Mouse (Mus musculus): ENCODE data around the gene Trp53i13. TPM values are rescaled to one million over a fixed set of nuclear protein-coding genes. Genes with fewer than 3 reads are reported as not detected.
A peak's percentile ranks its signal among the peaks of the same experiment; 100 is the strongest.
"Not testable (repeated sequence)": the region's sequence is repeated elsewhere in the genome, so short reads cannot be mapped to it uniquely, and the experiment has no call there.

The Trp53i13 gene
- polyA plus RNA-seq (2015; fragmentation: Nextera tagmentation; extraction: Ambion mirVana) = 5.2 TPM in 2 replicates

GRCm38 (mm10) chr11:77515637-77516552 is at the start of gene Trp53i13:
TSS of gene Trp53i13 (minus strand) at chr11:77515980.
- Histone ChIP-seq H3K4me2 (peak within 1 kb of the TSS; percentile 98), H3K9me3 (replicated peaks) (no peaks in the 10 kb centered on the region), H3K36me3 (replicated peaks) (no peaks in the 10 kb centered on the region), H3K4me1 (replicated peaks) (peaks cover 70% of the 10 kb centered on the region), H3K27me3 (peaks cover 63% of the 10 kb centered on the region), H3K27ac (replicated peaks) (peak within 1 kb of the TSS; percentile 48), H3K4me3 (replicated peaks) (peak within 1 kb of the TSS; percentile 75), H3K9ac (peak within 1 kb of the TSS; percentile 51)
- no peak for ATAC-seq (ENCODE audit: insufficient read depth)
- WGBS (ENCODE audit: insufficient replicate concordance) = 9% methylated on average over 39 of the region's 39 CpGs

- Histone ChIP-seq H3K9me3 (replicated peaks) (no peaks in the 10 kb centered on the region), H3K4me1 (replicated peaks) (no peaks in the 10 kb centered on the region), H3K36me3 (replicated peaks) (peaks cover 82% of the 10 kb centered on the region), H3K27ac (replicated peaks) (no peak overlapping the region), H3K4me2 (no peak overlapping the region), H3K4me3 (replicated peaks) (no peak overlapping the region), H3K9ac (no peak overlapping the region), H3K27me3 (no peaks in the 10 kb centered on the region)
- WGBS (ENCODE audit: insufficient replicate concordance) = 85% methylated on average over 7 of the region's 7 CpGs
- ATAC-seq (ENCODE audit: insufficient read depth) = no peak
These were observed 29.5 kb upstream of the Trp53i13 start for GRCm38 (mm10) chr11:77545261-77545660.

DNA sequence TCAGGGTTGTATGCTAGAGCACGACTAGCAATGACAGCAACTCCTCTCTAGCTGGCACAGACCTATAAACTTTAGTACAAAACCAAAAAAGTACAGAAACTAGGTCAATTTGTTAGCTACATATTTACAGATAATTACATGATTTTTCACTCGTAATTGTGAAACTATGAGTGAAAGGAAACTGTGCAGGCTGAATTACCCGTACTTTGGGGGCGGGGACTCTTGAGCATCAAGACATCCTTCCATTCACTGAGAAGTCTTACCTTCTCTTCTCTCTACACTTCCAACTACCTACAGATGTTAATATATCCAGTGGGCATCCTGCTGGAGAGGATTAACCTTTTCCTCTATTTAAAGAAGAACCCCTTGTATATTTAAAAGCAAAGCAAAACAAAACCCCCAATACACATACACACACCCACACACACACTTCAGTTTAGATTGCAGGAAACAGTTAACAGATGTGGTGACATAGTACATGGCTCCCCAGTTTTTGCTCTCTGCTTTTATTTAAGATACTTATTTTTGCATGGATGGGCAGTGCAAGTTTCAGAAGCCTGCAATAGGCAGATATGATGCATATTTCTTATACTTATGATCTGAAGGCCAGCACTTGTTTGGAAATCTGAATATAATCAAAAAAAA is 16.5 kb upstream of the Trp53i13 start:
- ATAC-seq (ENCODE audit: insufficient read depth) = no peak
- Histone ChIP-seq H3K4me3 (replicated peaks) (no peak overlapping the region), H3K9ac (no peak overlapping the region), H3K36me3 (replicated peaks) (peaks cover 19% of the 10 kb centered on the region), H3K4me1 (replicated peaks) (no peaks in the 10 kb centered on the region), H3K4me2 (no peak overlapping the region), H3K9me3 (replicated peaks) (no peaks in the 10 kb centered on the region), H3K27me3 (no peaks in the 10 kb centered on the region), H3K27ac (replicated peaks) (no peak overlapping the region)
- 76% methylated on average over 4 of the region's 4 CpGs for WGBS (ENCODE audit: insufficient replicate concordance)

- WGBS (ENCODE audit: insufficient replicate concordance) = 41% methylated on average over 2 of the region's 2 CpGs
- 0 out of 2 replicates have a peak, but pooled peaks cover 7% of the 10 kb centered on the region for H3K36me3 ChIP-seq (replicated peaks)
- H3K27ac ChIP-seq (replicated peaks) = no peak overlapping the region
- H3K4me3 ChIP-seq (replicated peaks) = no peak overlapping the region
- H3K9me3 ChIP-seq (replicated peaks) = no peaks in the 10 kb centered on the region
- H3K9ac ChIP-seq = no peak overlapping the region
- no peaks in the 10 kb centered on the region for H3K4me1 ChIP-seq (replicated peaks)
- H3K4me2 ChIP-seq = no peak overlapping the region
- no peaks in the 10 kb centered on the region for H3K27me3 ChIP-seq
- no peak for ATAC-seq (ENCODE audit: insufficient read depth)
These were observed 15.1 kb upstream of the Trp53i13 start for GRCm38 (mm10) chr11:77530862-77531261.

DNA sequence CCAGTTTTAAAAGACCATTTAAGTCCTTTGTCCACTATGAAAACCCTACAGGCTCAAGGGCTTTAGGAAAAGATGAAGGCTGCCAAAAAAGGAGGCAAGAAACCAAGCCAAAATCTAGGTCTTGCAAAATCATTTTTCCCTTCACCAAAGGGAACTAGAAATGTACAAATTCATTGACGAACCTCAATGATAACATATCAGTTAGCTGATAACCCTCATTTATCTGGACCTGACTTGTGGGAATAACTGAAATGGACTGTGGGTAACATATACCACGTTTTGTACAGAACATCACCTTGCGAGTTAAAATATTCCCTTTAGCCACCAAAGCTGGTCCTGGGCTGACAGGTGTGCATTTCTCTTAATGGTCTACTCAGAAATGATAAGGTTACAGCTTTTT is 13.9 kb upstream of the Trp53i13 start:
- no peak overlapping the region for H3K27ac ChIP-seq (replicated peaks)
- no peaks in the 10 kb centered on the region for H3K9me3 ChIP-seq (replicated peaks)
- WGBS (ENCODE audit: insufficient replicate concordance) = 43% methylated on average over 3 of the region's 3 CpGs
- no peak overlapping the region for H3K4me2 ChIP-seq
- no peak overlapping the region for H3K4me3 ChIP-seq (replicated peaks)
- 0 out of 2 replicates have a peak, but pooled peaks cover 3% of the 10 kb centered on the region for H3K36me3 ChIP-seq (replicated peaks)
- no peak for ATAC-seq (ENCODE audit: insufficient read depth)
- H3K9ac ChIP-seq = no peak overlapping the region
- no peaks in the 10 kb centered on the region for H3K4me1 ChIP-seq (replicated peaks)
- H3K27me3 ChIP-seq = no peaks in the 10 kb centered on the region

- not testable (repeated sequence) for H3K4me3 ChIP-seq (replicated peaks); H3K9ac ChIP-seq; H3K4me2 ChIP-seq; H3K4me1 ChIP-seq (replicated peaks); H3K27ac ChIP-seq (replicated peaks); H3K9me3 ChIP-seq (replicated peaks); H3K27me3 ChIP-seq; H3K36me3 ChIP-seq (replicated peaks); ATAC-seq (ENCODE audit: insufficient read depth)
- 76% methylated on average over 3 of the region's 3 CpGs for WGBS (ENCODE audit: insufficient replicate concordance)
These were observed 12.6 kb upstream of the Trp53i13 start for GRCm38 (mm10) chr11:77528420-77528819.

- H3K9ac ChIP-seq = no peak overlapping the region
- 66% methylated on average over 3 of the region's 3 CpGs for WGBS (ENCODE audit: insufficient replicate concordance)
- no peak for ATAC-seq (ENCODE audit: insufficient read depth)
- no peaks in the 10 kb centered on the region for H3K27me3 ChIP-seq
- peaks cover 4% of the 10 kb centered on the region; the same call in 1 of the 2 replicates for H3K4me1 ChIP-seq (replicated peaks)
- H3K4me2 ChIP-seq = no peak overlapping the region
- no peaks in the 10 kb centered on the region for H3K9me3 ChIP-seq (replicated peaks)
- no peaks in the 10 kb centered on the region for H3K36me3 ChIP-seq (replicated peaks)
- no peak overlapping the region for H3K27ac ChIP-seq (replicated peaks)
- H3K4me3 ChIP-seq (replicated peaks) = no peak overlapping the region
These were observed 10.2 kb upstream of the Trp53i13 start for GRCm38 (mm10) chr11:77525804-77526486.

DNA sequence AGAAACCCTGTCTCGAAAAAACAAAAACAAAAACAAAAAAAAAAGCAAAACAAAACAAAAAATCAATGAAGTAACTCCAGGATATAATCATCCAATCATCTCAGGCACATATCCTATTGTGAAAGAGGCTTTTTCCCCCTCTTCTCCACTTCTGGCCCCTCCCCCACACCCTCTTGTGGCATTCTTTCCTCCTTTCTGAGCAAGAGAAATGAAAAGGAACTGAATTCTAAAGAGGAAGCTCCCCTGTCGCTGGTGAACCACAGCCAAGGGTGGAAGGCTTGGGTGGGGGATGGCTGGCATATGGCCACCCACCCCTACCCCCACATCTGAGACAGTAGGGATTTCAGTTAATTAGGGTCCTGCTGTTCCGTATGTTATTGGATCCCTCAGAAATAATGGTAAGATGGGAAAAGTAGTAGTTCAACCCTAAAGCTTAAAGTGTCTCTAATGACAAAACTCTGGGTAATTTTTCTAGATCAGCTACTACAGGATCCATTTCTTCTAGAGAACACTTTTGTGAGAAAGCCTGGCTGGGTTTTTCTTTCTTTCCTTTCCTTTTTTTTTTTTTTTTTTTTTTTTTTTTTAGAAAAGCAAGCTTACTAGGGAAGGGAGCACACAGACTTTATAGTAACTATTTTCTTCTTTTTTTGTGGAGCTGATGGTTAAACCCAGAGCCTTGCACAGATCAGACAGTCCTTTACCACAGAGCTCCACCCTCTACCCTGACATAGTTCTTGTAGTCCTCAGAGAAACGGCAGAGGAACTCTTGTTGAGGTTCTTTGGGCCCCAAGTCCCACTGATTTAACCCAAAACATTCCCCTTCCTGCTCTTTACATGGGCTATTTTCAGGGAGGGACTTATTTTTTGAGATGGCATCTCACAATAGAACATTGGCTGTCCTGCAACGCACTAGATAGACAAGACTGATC is 5.1 kb upstream of the Trp53i13 start:
- Histone ChIP-seq H3K27ac (replicated peaks) (no peak overlapping the region), H3K4me3 (replicated peaks) (no peak overlapping the region), H3K36me3 (replicated peaks) (no peaks in the 10 kb centered on the region), H3K4me1 (replicated peaks) (peaks cover 38% of the 10 kb centered on the region), H3K4me2 (no peak overlapping the region), H3K9ac (no peak overlapping the region), H3K9me3 (replicated peaks) (no peaks in the 10 kb centered on the region), H3K27me3 (peaks cover 44% of the 10 kb centered on the region)
- ATAC-seq (ENCODE audit: insufficient read depth) = no peak
- WGBS (ENCODE audit: insufficient replicate concordance) = 27% methylated on average over 5 of the region's 5 CpGs

- Histone ChIP-seq H3K4me3 (replicated peaks) (no peak within 1 kb of the TSS), H3K27me3 (peaks cover 62% of the 10 kb centered on the region), H3K4me1 (replicated peaks) (peaks cover 56% of the 10 kb centered on the region), H3K27ac (replicated peaks) (0 out of 2 replicates have a peak within 1 kb of the TSS, but pooled peaks have one; percentile 45), H3K4me2 (0 out of 2 replicates have a peak within 1 kb of the TSS, but pooled peaks have one; percentile 5), H3K9ac (no peak within 1 kb of the TSS), H3K36me3 (replicated peaks) (no peaks in the 10 kb centered on the region), H3K9me3 (replicated peaks) (no peaks in the 10 kb centered on the region)
- 17% methylated on average over 5 of the region's 5 CpGs for WGBS (ENCODE audit: insufficient replicate concordance)
- no peak for ATAC-seq (ENCODE audit: insufficient read depth)
These were observed 3.3 kb upstream of the Trp53i13 start, which contains the start of gene Gm10392 for GRCm38 (mm10) chr11:77519043-77519442. TSS of gene Gm10392 (minus strand) at chr11:77519198.

All from liver, embryonic 15.5 days (tissue).